Mouse (Mus musculus) liver, adult (tissue): ENCODE results near the gene Coq5.
A peak's percentile ranks its signal among the peaks of the same experiment; 100 is the strongest.

Experiments used
- GATA4 ChIP-seq: IDR thresholded peaks from 2 replicates; pipeline ENCODE4 v1.6.1; 2014; ENCODE audit warnings: mild to moderate bottlenecking, low read length; ENCODE audit not compliant: insufficient replicate concordance

Coq5 gene

GRCm38 (mm10) chr5:115275998-115276397 is 3.5 kb upstream of the Coq5 start:
- no peak for TF ChIP-seq GATA4

- 0 out of 2 replicates have a peak, but pooled peaks have one; percentile 27 for TF ChIP-seq GATA4
Observed at GRCm38 (mm10) chr5:115278053-115278452, 1.4 kb upstream of the Coq5 start.

GRCm38 (mm10) chr5:115278785-115279184 is 681 bp upstream of the Coq5 start:
- no peak for TF ChIP-seq GATA4

- no peak for TF ChIP-seq GATA4
Observed at GRCm38 (mm10) chr5:115280050-115280687, 703 bp downstream of the Coq5 start.

- TF ChIP-seq GATA4 = no peak
Observed at GRCm38 (mm10) chr5:115284735-115285134, 5.3 kb downstream of the Coq5 start.

- TF ChIP-seq GATA4 = no peak
Observed at GRCm38 (mm10) chr5:115294173-115294572, 14.7 kb downstream of the Coq5 start.

GRCm38 (mm10) chr5:115296347-115296746 is 16.9 kb downstream of the Coq5 start:
- no peak for TF ChIP-seq GATA4

GRCm38 (mm10) chr5:115300035-115300744 is 20.7 kb downstream of the Coq5 start:
- TF ChIP-seq GATA4 = no peak

GRCm38 (mm10) chr5:115300792-115301614 is 21.5 kb downstream of the Coq5 start, which contains the start of gene Dynll1:
Gene Dynll1 (minus strand): TSS chr5:115300999.
- no peak for TF ChIP-seq GATA4

GRCm38 (mm10) chr5:115301615-115302014 is 22.1 kb downstream of the Coq5 start:
- TF ChIP-seq GATA4 = no peak

GRCm38 (mm10) chr5:115312354-115312753 is 32.9 kb downstream of the Coq5 start:
- TF ChIP-seq GATA4 = no peak

GRCm38 (mm10) chr5:115312816-115313667 is 33.6 kb downstream of the Coq5 start:
- no peak for TF ChIP-seq GATA4

GRCm38 (mm10) chr5:115313668-115313943 is 34.1 kb downstream of the Coq5 start:
- TF ChIP-seq GATA4 = no peak

- TF ChIP-seq GATA4 = no peak
Observed at GRCm38 (mm10) chr5:115316968-115317644, 37.6 kb downstream of the Coq5 start.

GRCm38 (mm10) chr5:115317645-115318328 is 38.3 kb downstream of the Coq5 start:
- no peak for TF ChIP-seq GATA4
